Comparison of ENCODE assay signal across 8 mouse cellular contexts in genomic region chr2:26916738-26917137, GRCm38 (mm10). TPM values are rescaled to one million over a fixed set of nuclear protein-coding genes. Genes with fewer than 3 reads are reported as not detected.
DNase-seq lines count a peak whose midpoint lies in the region; ATAC-seq and TF ChIP-seq lines count a peak whose summit lies in the region.

No protein-coding gene starts in this region.

- peaks cover 69% of the 10 kb centered on the region for H3K36me3 ChIP-seq in heart, postnatal 0 days (replicated peaks; ENCODE audit: control insufficient read depth, insufficient read depth, low read length)
- H3K36me3 ChIP-seq in hindbrain, embryonic 14.5 days (replicated peaks; ENCODE audit: control insufficient read depth, insufficient read depth), result peaks cover 73% of the 10 kb centered on the region
- peaks cover 68% of the 10 kb centered on the region for H3K36me3 ChIP-seq in midbrain, embryonic 12.5 days

- H3K9me3 ChIP-seq in heart, postnatal 0 days (replicated peaks; ENCODE audit: control insufficient read depth, low read length), result no peaks in the 10 kb centered on the region
- no peaks in the 10 kb centered on the region for H3K9me3 ChIP-seq in hindbrain, embryonic 14.5 days (ENCODE audit: control insufficient read depth, low read length)
- H3K9me3 ChIP-seq in midbrain, embryonic 12.5 days, result no peaks in the 10 kb centered on the region

- no peak for DNase-seq in heart, postnatal 0 days (ENCODE audit: low spot score)
- DNase-seq in heart, adult 8-10 months (ENCODE audit: low spot score), result no peak
- DNase-seq in hindbrain, embryonic 14.5 days (ENCODE audit: low spot score), result no peak
- no peak for DNase-seq in cerebellum, adult 8-10 months
- no peak for DNase-seq in thymus, postnatal 4 days
- no peak for DNase-seq in ovary, postnatal 14 days (ENCODE audit: low spot score)

- no peak for TF ChIP-seq EP300 in heart, postnatal 0 days (IDR thresholded peaks at IDR 0.05; ENCODE audit: low read depth)

- no peak for TF ChIP-seq CTCF in heart, postnatal 0 days (IDR thresholded peaks at IDR 0.05; ENCODE audit: low read depth)
- TF ChIP-seq CTCF in bone marrow macrophage, adult 2 months (IDR thresholded peaks at IDR 0.05; ENCODE audit: low read depth, low read length), result no peak

- no peak for TF ChIP-seq POLR2A in bone marrow macrophage, adult 2 months (IDR thresholded peaks at IDR 0.05; ENCODE audit: borderline replicate concordance, low read depth, low read length)

- 2% methylated on average over 13 of the region's 13 CpGs for WGBS in heart, postnatal 0 days
- 3% methylated on average over 13 of the region's 13 CpGs for WGBS in hindbrain, embryonic 14.5 days
- 3% methylated on average over 13 of the region's 13 CpGs for WGBS in midbrain, embryonic 12.5 days

- peak overlapping the region; percentile 93 for H3K4me2 ChIP-seq in heart, postnatal 0 days (ENCODE audit: low read depth, low read length)
- H3K4me2 ChIP-seq in hindbrain, embryonic 14.5 days (replicated peaks), result peak overlapping the region; percentile 88
- H3K4me2 ChIP-seq in midbrain, embryonic 12.5 days (replicated peaks), result peak overlapping the region; percentile 90

- H3K4me3 ChIP-seq in heart, postnatal 0 days (ENCODE audit: low read depth, low read length), result peak overlapping the region; percentile 79
- H3K4me3 ChIP-seq in bone marrow macrophage, adult 2 months (ENCODE audit: insufficient read depth, low read length), result peak overlapping the region; percentile 66
- H3K4me3 ChIP-seq in hindbrain, embryonic 14.5 days (replicated peaks; ENCODE audit: low read length), result peak overlapping the region; percentile 58
- H3K4me3 ChIP-seq in midbrain, embryonic 12.5 days, result peak overlapping the region; percentile 74

- H3K27me3 ChIP-seq in heart, postnatal 0 days (ENCODE audit: control insufficient read depth, insufficient read depth, low read length), result no peaks in the 10 kb centered on the region
- no peaks in the 10 kb centered on the region for H3K27me3 ChIP-seq in hindbrain, embryonic 14.5 days (ENCODE audit: control insufficient read depth, insufficient read depth, low read length)
- H3K27me3 ChIP-seq in midbrain, embryonic 12.5 days, result no peaks in the 10 kb centered on the region

- peaks cover 23% of the 10 kb centered on the region for H3K4me1 ChIP-seq in heart, postnatal 0 days (ENCODE audit: control insufficient read depth, insufficient read depth)
- peaks cover 16% of the 10 kb centered on the region for H3K4me1 ChIP-seq in bone marrow macrophage, adult 2 months (ENCODE audit: control insufficient read depth, insufficient read depth, low read length)
- peaks cover 28% of the 10 kb centered on the region for H3K4me1 ChIP-seq in hindbrain, embryonic 14.5 days (replicated peaks; ENCODE audit: control insufficient read depth, insufficient read depth, low read length)
- H3K4me1 ChIP-seq in midbrain, embryonic 12.5 days, result peaks cover 40% of the 10 kb centered on the region

- ATAC-seq in heart, postnatal 0 days (ENCODE audit: insufficient read depth, low read depth), result peak; percentile 3; the same call in 1 of the 2 replicates
- ATAC-seq in hindbrain, embryonic 14.5 days (ENCODE audit: low FRiP score), result 0 out of 2 replicates have a peak, but pooled peaks have one; percentile 9
- no peak for ATAC-seq in midbrain, embryonic 12.5 days (ENCODE audit: low FRiP score, low read depth)

- H3K9ac ChIP-seq in heart, postnatal 0 days (replicated peaks; ENCODE audit: low read depth, low read length), result peak overlapping the region; percentile 80
- peak overlapping the region; percentile 63 for H3K9ac ChIP-seq in hindbrain, embryonic 14.5 days
- peak overlapping the region; percentile 76 for H3K9ac ChIP-seq in midbrain, embryonic 12.5 days (replicated peaks)

- peak overlapping the region; percentile 72 for H3K27ac ChIP-seq in heart, postnatal 0 days (ENCODE audit: low read depth)
- peak overlapping the region; percentile 63 for H3K27ac ChIP-seq in bone marrow macrophage, adult 2 months (ENCODE audit: insufficient read depth, low read depth, low read length)
- H3K27ac ChIP-seq in hindbrain, embryonic 14.5 days, result peak overlapping the region; percentile 58; the same call in 1 of the 2 replicates
- peak overlapping the region; percentile 62 for H3K27ac ChIP-seq in midbrain, embryonic 12.5 days (replicated peaks)

RNA-seq across cellular contexts. Expression of gene Surf1, which starts 0.4 kb away (rescaled TPM):
- 32.9 and 42.7 TPM in 2 replicates for total RNA-seq in heart, postnatal 0 days (2014; rRNA removed; ENCODE audit: low replicate concordance)
- 41.4 and 44.3 TPM in 2 replicates for polyA plus RNA-seq in heart, postnatal 0 days (2015; fragmentation: Nextera tagmentation; extraction: Ambion mirVana)
- total RNA-seq in heart, adult 8-10 months (2022), result 10 to 100 TPM; 58.5 to 70.1 (median 64.5) TPM
- polyA plus RNA-seq in bone marrow macrophage, adult 2 months (2012; ENCODE audit: insufficient read depth, insufficient read length, missing spikeins), result 91.1 and 97.9 TPM in 2 replicates
- 80.3 and 86.9 TPM in 2 replicates for polyA plus RNA-seq in hindbrain, embryonic 14.5 days (2014; fragmentation: Nextera tagmentation; extraction: Ambion mirVana)
- 53.4 and 57.9 TPM in 2 replicates for polyA plus RNA-seq in midbrain, embryonic 12.5 days (2016; fragmentation: Nextera tagmentation; extraction: Ambion mirVana)

RNA-seq across cellular contexts. Expression of gene Surf2, which starts 0.6 kb away (rescaled TPM):
- total RNA-seq in heart, postnatal 0 days (2014; rRNA removed; ENCODE audit: low replicate concordance), result 5.4 and 9.7 TPM in 2 replicates
- polyA plus RNA-seq in heart, postnatal 0 days (2015; fragmentation: Nextera tagmentation; extraction: Ambion mirVana), result 26.8 and 29.0 TPM in 2 replicates
- total RNA-seq in heart, adult 8-10 months (2022), result 10 to 100 TPM; 15.0 to 21.4 (median 17.0) TPM
- 38.4 and 46.6 TPM in 2 replicates for polyA plus RNA-seq in bone marrow macrophage, adult 2 months (2012; ENCODE audit: insufficient read depth, insufficient read length, missing spikeins)
- polyA plus RNA-seq in hindbrain, embryonic 14.5 days (2014; fragmentation: Nextera tagmentation; extraction: Ambion mirVana), result 44.1 and 45.2 TPM in 2 replicates
- polyA plus RNA-seq in midbrain, embryonic 12.5 days (2016; fragmentation: Nextera tagmentation; extraction: Ambion mirVana), result 48.2 and 56.7 TPM in 2 replicates

RNA-seq across cellular contexts. Expression of gene Rpl7a, which starts 6.2 kb away (rescaled TPM):
- total RNA-seq in heart, postnatal 0 days (2014; rRNA removed; ENCODE audit: low replicate concordance), result 1,073 and 1,113 TPM in 2 replicates
- 340 and 347 TPM in 2 replicates for polyA plus RNA-seq in heart, postnatal 0 days (2015; fragmentation: Nextera tagmentation; extraction: Ambion mirVana)
- total RNA-seq in heart, adult 8-10 months (2022), result 100 to 1,000 TPM; 268 to 317 (median 304) TPM
- 400 and 420 TPM in 2 replicates for polyA plus RNA-seq in bone marrow macrophage, adult 2 months (2012; ENCODE audit: insufficient read depth, insufficient read length, missing spikeins)
- 439 and 494 TPM in 2 replicates for polyA plus RNA-seq in hindbrain, embryonic 14.5 days (2014; fragmentation: Nextera tagmentation; extraction: Ambion mirVana)
- polyA plus RNA-seq in midbrain, embryonic 12.5 days (2016; fragmentation: Nextera tagmentation; extraction: Ambion mirVana), result 488 and 496 TPM in 2 replicates

RNA-seq across cellular contexts. Expression of gene Med22, which starts 6.3 kb away (rescaled TPM):
- total RNA-seq in heart, postnatal 0 days (2014; rRNA removed; ENCODE audit: low replicate concordance), result 35.2 and 55.0 TPM in 2 replicates
- polyA plus RNA-seq in heart, postnatal 0 days (2015; fragmentation: Nextera tagmentation; extraction: Ambion mirVana), result 38.0 and 38.4 TPM in 2 replicates
- 10 to 100 TPM; 24.2 to 26.9 (median 24.8) TPM for total RNA-seq in heart, adult 8-10 months (2022)
- 46.0 and 53.0 TPM in 2 replicates for polyA plus RNA-seq in bone marrow macrophage, adult 2 months (2012; ENCODE audit: insufficient read depth, insufficient read length, missing spikeins)
- polyA plus RNA-seq in hindbrain, embryonic 14.5 days (2014; fragmentation: Nextera tagmentation; extraction: Ambion mirVana), result 113 TPM in 2 replicates
- 125 and 129 TPM in 2 replicates for polyA plus RNA-seq in midbrain, embryonic 12.5 days (2016; fragmentation: Nextera tagmentation; extraction: Ambion mirVana)

RNA-seq across cellular contexts. Expression of gene Surf6, which starts 14.1 kb away (rescaled TPM):
- 6.0 and 7.3 TPM in 2 replicates for total RNA-seq in heart, postnatal 0 days (2014; rRNA removed; ENCODE audit: low replicate concordance)
- 9.8 and 10.5 TPM in 2 replicates for polyA plus RNA-seq in heart, postnatal 0 days (2015; fragmentation: Nextera tagmentation; extraction: Ambion mirVana)
- total RNA-seq in heart, adult 8-10 months (2022), result 10 to 100 TPM; 11.0 to 13.7 (median 12.1) TPM
- 30.9 and 32.0 TPM in 2 replicates for polyA plus RNA-seq in bone marrow macrophage, adult 2 months (2012; ENCODE audit: insufficient read depth, insufficient read length, missing spikeins)
- polyA plus RNA-seq in hindbrain, embryonic 14.5 days (2014; fragmentation: Nextera tagmentation; extraction: Ambion mirVana), result 15.1 and 15.9 TPM in 2 replicates
- polyA plus RNA-seq in midbrain, embryonic 12.5 days (2016; fragmentation: Nextera tagmentation; extraction: Ambion mirVana), result 29.9 and 32.1 TPM in 2 replicates
